Mouse (Mus musculus): ENCODE measurements around the gene Cldnd2. TPM values are rescaled to one million over a fixed set of nuclear protein-coding genes. Genes with fewer than 3 reads are reported as not detected.

The Cldnd2 gene
- polyA plus RNA-seq, 1 experiment from 2014 or later, result 0.21 TPM

DNA sequence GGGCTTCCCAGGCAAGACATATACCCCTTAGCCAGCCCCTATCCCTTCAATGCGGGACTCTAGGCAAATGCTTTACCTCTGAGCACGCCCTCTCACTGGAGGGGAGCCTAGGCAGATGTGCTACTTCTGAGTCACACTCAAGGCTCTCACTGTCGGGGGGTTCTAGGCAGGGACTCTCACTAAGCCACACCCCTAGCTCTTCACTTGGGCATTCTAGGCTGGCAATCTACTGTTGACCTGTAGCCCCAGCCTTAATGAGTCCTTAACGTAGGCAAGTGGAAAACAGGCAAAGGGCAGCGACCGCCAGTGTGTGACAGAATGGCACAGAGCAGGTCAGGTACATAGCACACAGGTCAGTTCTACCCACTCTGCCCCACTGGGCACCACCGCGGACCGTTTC, 50.3 kb downstream of the Cldnd2 start:
- H3K27me3 ChIP-seq (replicated peaks; ENCODE audit: insufficient read depth, low read length), result no peaks in the 10 kb centered on the region
- H3K4me2 ChIP-seq (replicated peaks; ENCODE audit: low read depth, low read length), result no peak overlapping the region
- no peak overlapping the region for H3K27ac ChIP-seq (ENCODE audit: low read length)
- ATAC-seq, result no peak
- H3K9ac ChIP-seq (replicated peaks; ENCODE audit: low read depth), result no peak overlapping the region
- H3K9me3 ChIP-seq (ENCODE audit: low read length), result no peaks in the 10 kb centered on the region
- WGBS, result 55% methylated on average over 9 of the region's 9 CpGs
- H3K4me1 ChIP-seq (ENCODE audit: insufficient read depth, low read depth, low read length), result no peaks in the 10 kb centered on the region
- no peak for TF ChIP-seq EP300 (IDR thresholded peaks at IDR 0.05)
- TF ChIP-seq CTCF (IDR thresholded peaks at IDR 0.05), result no peak
- H3K4me3 ChIP-seq (ENCODE audit: low read depth, low read length), result no peak overlapping the region
- no peak for DNase-seq (ENCODE audit: low spot score)
- no peaks in the 10 kb centered on the region for H3K36me3 ChIP-seq (ENCODE audit: insufficient read depth, low read length)

Small RNA genes within 50 kb of the gene (microRNA-seq; reads per million reads assigned to microRNA genes)
- gene Mir7051, result not detected

Other genes starting within 250 kb of the Cldnd2 start
- gene Zfp715, start 127.5 kb upstream of the Cldnd2 start, polyA plus RNA-seq (2015; fragmentation: Nextera tagmentation; extraction: Ambion mirVana), result 9.7 and 10.5 TPM in 2 replicates
- gene Siglecf, start 89.4 kb upstream of the Cldnd2 start, polyA plus RNA-seq (2015; fragmentation: Nextera tagmentation; extraction: Ambion mirVana), result 0.88 and 0.98 TPM in 2 replicates
- 0.43 and 0.48 TPM in 2 replicates for gene Siglecg, start 32.6 kb upstream of the Cldnd2 start, polyA plus RNA-seq (2015; fragmentation: Nextera tagmentation; extraction: Ambion mirVana)
- gene Lim2, start 13.1 kb upstream of the Cldnd2 start, polyA plus RNA-seq (2015; fragmentation: Nextera tagmentation; extraction: Ambion mirVana), result not detected in 2 replicates
- gene Nkg7, start 3.7 kb upstream of the Cldnd2 start, polyA plus RNA-seq (2015; fragmentation: Nextera tagmentation; extraction: Ambion mirVana), result 2.6 and 2.9 TPM in 2 replicates
- gene Etfb, start 3.3 kb downstream of the Cldnd2 start, polyA plus RNA-seq (2015; fragmentation: Nextera tagmentation; extraction: Ambion mirVana), result 356 and 377 TPM in 2 replicates
- 0.35 TPM in 1 of 2 replicates, not detected in the other for gene Gm45233, start 3.3 kb downstream of the Cldnd2 start, polyA plus RNA-seq (2015; fragmentation: Nextera tagmentation; extraction: Ambion mirVana)
- 5.0 TPM in 2 replicates for gene Vsig10l, start 22.4 kb downstream of the Cldnd2 start, polyA plus RNA-seq (2015; fragmentation: Nextera tagmentation; extraction: Ambion mirVana)
- 0.05 TPM in 1 of 2 replicates, not detected in the other for gene Iglon5, start 49.3 kb downstream of the Cldnd2 start, polyA plus RNA-seq (2015; fragmentation: Nextera tagmentation; extraction: Ambion mirVana)
- gene 4931406B18Rik, start 65.2 kb downstream of the Cldnd2 start, polyA plus RNA-seq (2015; fragmentation: Nextera tagmentation; extraction: Ambion mirVana), result not detected in 2 replicates
- gene Cd33, start 103.6 kb downstream of the Cldnd2 start, polyA plus RNA-seq (2015; fragmentation: Nextera tagmentation; extraction: Ambion mirVana), result 5.0 and 6.2 TPM in 2 replicates
- gene Zfp658, start 121.5 kb downstream of the Cldnd2 start, polyA plus RNA-seq (2015; fragmentation: Nextera tagmentation; extraction: Ambion mirVana), result 1.7 and 1.8 TPM in 2 replicates
- 5.7 and 6.0 TPM in 2 replicates for gene Zfp719, start 138.8 kb downstream of the Cldnd2 start, polyA plus RNA-seq (2015; fragmentation: Nextera tagmentation; extraction: Ambion mirVana)
- 0.08 and 0.27 TPM in 2 replicates for gene Zfp819, start 166.4 kb downstream of the Cldnd2 start, polyA plus RNA-seq (2015; fragmentation: Nextera tagmentation; extraction: Ambion mirVana)
- 0.07 and 0.08 TPM in 2 replicates for gene Ceacam18, start 193.9 kb downstream of the Cldnd2 start, polyA plus RNA-seq (2015; fragmentation: Nextera tagmentation; extraction: Ambion mirVana)
- gene Siglece, start 219.4 kb downstream of the Cldnd2 start, polyA plus RNA-seq (2015; fragmentation: Nextera tagmentation; extraction: Ambion mirVana), result 3.2 and 4.0 TPM in 2 replicates
- gene Ctu1, start 231.2 kb downstream of the Cldnd2 start, polyA plus RNA-seq (2015; fragmentation: Nextera tagmentation; extraction: Ambion mirVana), result 8.5 and 9.0 TPM in 2 replicates
- 0.31 and 0.39 TPM in 2 replicates for gene Klk14, start 249.6 kb downstream of the Cldnd2 start, polyA plus RNA-seq (2015; fragmentation: Nextera tagmentation; extraction: Ambion mirVana)